Mouse (Mus musculus): ENCODE data around the gene Swi5.

Gene Swi5

DNA sequence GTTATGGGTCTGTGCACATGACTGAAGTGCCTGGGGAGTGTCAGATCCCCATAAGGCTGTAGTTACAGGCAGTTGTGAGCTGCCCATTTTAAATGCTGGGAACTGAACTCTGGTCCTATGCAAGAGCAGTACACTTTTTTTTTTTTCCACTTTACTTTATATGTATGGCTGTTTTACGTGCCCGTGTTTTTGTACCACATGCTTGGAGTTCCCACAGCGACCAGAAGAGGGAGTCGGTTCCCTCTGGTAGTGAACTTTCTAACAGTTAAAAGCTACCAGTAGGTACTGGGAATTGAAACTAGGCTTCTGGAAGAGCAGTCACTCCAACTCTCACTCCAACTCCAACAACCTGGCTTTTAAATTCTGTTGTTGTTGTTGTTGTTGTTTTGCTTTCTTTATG, 27.2 kb downstream of the Swi5 start:
- peak; percentile 85 for DNase-seq (ENCODE audit: low read depth)

DNA sequence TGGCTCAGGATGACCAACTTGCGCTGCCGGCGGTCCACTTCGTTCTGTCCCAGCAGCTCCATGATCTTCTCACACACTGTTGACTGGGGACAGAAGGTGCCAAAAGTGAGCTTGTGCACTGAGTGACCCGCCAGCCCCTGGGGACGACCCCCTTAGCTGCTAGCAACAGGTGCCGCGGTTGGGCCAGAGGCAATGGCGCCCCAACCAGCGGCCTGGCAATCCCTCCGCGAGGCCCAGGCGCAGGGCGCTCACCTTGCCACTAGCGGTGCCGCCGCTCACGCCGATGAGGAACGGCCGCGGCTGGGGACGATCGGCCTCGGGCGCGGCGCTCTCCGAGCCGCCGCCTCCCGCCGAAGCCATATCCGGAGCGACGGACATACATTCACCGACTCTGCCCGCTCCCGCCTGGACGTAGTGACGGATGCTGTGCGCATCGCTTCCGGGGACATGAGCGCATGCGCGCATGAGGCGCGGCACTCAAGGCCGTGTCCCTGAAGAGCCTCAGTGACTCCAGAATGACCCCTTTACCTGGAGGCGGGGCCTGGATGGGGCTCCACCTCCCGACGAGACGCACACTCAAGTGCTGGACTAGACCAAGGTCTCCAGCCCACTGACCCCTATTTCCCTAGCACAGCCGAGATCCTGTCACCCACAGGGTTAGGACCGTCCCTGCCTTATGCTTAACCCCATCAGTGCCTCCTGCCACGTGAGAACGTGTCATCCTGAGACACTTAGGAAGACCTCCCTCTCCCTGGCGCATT, 28.0 kb downstream of the Swi5 start, which contains the start of gene Uck1:
Gene Uck1 (minus strand): TSS at position 503 of the 761 bp plus-strand sequence.
- peak; percentile 88 for DNase-seq (ENCODE audit: low read depth)

DNA sequence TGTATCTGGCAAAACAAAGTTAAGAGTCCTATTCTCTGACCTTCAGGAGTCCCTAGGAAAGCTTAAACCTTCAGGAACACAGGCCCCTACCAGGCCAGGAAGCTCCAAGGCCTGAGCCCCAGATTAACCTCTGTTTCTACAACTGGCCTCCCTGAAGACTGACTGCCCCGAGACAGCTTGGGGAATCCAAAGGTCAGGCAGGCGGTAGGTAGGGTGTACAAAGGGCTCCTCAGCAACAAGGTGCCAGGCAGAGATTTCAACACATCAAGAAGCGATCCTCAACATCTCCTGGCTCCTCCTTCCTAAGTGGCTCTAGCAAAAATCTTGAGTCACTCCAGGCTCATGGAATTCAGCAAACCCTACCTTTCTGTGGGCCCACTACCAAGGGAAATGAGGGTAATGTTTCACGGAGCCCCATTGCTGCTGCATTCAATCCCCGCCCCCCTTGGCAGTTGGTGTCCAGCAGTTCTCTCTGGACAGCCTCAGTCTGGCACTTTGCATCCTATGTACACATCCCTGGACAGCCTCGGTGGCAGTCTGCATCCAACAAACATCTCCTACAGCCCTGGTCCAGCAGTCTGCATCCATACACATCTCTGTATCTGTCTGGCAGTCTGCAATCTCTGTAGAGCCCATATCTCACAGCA, 28.9 kb downstream of the Swi5 start:
- no peak for DNase-seq (ENCODE audit: low read depth)

DNA sequence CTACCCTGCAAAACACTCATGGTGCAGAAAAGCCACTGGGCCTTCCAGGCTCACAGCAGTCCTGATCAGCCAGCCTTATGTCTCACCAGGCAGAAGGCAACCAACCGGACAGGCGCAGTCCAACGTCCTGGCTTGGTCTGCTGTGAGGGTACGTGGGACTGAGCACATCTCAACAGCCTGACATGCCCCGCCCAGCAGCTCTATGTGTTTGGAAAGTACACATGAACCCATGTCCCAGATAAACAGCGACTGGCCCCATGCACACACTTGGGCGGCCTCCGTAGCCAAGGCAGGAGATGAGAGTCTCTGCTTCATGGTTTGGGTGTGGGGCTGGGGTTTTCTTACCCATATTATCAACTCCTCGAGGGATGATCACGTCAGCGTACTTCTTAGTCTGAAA, 31.6 kb downstream of the Swi5 start:
- no peak for DNase-seq (ENCODE audit: low read depth)

DNA sequence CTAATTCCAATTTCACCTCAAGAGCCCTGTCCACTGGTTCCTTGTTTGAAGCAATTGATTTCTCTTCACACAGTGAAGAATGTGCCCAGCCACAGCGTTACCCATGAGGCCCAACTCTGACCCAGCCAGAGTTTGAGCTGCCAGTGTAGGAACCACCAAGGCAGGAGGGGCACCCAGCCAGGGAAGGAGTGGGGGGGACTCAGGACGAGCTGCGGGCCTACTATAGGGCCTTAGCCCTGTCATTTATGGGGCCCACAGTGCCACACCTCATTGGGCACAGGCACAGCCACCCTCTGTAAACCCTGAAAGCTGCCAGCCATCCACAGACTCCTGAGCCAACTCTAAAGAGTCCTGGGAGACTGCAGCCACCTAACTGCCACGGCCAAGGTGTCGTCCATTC, 33.3 kb downstream of the Swi5 start:
- DNase-seq (ENCODE audit: low read depth), result no peak

DNA sequence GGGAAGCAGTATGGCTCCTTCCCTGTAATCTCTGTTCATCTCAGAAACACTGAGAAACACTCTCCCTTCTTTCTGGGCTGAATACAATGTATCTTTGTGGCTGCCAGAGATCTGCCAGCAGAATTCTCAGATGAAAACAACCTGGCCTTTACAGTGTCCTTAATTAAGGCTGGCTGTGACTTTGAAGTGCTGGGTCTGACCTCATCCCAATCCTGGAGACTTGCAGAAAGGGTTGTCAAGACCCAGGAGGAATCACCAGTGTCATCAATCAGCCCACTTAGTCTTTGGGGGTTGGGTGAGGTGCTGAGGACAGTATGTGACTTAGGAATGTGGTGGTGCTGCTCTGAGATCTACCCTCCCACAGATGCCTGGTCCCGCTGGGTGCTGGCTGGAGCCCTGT, 34.5 kb downstream of the Swi5 start:
- DNase-seq (ENCODE audit: low read depth), result no peak

DNA sequence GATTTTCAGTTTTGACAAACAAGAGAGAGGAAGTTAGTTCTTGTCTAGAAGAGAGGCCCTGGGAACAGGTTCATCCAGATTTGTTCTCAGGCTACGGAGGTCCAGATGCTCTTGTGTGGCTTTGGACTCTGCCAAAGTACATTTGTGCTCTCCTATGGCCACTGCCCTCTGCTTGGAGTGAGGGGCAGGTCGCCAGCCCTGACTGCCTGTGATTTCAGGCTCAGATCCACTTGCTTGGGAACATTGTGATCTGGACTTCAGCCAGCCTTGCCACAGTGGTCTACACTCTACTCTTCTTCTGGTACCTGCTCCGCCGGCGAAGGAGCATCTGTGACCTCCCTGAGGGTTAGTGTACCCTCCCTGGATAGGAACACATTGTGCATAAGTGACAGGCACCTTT, 35.2 kb downstream of the Swi5 start:
- DNase-seq (ENCODE audit: low read depth), result no peak

DNA sequence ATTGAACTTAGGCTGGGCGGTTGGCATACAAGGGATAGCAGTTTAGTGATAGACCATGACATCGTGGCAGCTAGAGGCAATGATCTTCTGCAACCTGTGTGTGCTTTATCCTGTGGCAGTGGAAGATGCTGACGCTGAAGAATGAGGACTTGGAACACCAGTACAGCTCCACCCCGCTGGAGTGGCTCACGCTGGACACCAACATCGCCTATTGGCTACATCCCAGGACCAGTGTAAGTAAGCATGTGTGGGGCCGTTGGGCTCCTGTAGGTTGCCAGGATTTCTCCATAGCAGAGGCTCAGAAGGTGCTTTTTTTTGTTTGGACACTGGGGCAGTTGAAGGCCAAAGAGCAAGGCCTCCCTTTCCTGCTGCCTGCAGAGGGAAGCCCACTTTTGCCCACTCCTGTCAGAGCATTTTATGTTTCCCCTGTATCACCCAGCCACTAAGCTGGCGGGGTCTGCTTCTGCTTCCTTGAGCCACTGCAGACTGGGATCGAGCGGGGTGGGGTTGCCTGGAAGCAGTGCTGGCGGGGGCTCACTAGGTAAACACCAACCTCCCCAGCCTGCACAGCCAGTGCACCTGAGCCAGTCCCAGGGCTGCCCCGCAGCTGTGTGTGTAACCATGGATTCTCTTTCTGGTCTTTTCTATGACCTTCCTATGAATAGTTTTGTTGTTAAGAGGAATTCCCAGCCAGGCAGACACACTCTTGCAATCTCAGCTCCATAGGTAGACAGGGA, 35.9 kb downstream of the Swi5 start:
- no peak for DNase-seq (ENCODE audit: low read depth)

DNA sequence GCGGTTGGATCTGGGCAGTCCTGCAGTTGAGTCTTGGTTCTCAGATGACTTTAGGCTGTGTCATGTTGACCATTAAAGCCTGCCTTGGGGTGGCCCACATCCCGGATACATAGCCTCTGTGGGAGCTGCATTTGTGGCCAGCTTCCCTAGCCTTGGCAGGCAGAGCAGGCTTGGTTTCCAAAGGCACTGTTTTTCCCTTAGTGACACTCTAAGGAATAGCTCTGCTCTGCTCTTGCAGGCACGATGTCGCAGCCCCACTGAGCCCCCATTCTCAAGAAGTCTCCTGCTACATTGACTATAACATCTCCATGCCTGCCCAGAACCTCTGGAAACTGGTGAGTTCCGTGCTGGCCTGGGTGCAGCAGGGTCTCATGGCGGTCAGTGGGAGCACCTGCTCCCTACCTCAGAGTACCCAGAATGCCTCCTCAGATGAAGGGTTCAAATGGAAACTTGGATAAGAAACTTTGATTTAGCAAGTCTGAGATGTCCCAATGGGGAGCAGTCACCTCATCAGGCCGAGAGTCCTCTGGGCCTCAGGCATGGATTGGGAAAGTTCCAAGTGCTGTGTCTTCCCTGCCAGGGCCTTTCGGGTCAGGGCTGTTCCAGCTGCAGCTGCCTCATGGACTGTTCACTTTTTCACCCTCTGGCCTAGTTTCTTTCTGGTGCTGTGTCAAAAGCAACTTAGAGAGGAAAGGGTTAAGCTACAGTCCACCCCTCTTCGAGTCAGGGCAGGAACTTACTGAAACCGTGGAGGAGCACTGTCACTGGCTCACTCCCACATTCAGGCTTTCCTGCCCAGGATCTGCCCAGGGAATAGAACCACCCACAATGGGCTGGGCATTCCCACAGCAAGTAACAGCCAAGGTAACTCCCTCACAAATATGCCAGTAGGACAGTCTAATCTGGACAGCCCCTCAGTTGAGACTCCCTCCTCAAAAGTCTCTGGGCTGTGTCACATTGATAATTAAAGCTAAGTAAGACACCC, 39.2 kb downstream of the Swi5 start:
- DNase-seq (ENCODE audit: low read depth), result no peak

DNA sequence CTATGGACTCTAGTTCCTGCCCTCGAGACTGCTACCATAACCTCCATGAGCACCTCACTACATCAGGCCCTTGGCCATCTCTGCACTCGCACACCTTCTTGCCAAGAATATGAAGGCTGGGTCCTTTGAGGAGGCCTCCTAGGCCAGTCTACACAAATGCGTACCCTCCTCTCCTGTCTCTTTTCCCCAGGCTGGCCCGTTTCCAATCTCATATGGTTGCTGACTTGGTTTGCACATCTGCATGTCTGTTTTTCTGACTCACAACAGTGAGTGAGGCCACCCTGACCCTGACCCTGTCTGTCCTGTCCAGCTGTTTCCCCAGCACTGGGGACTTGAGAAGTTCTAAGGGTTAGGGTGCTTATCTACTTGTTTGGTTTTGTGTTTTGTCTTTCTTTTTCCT, 41.1 kb downstream of the Swi5 start:
- no peak for DNase-seq (ENCODE audit: low read depth)

DNA sequence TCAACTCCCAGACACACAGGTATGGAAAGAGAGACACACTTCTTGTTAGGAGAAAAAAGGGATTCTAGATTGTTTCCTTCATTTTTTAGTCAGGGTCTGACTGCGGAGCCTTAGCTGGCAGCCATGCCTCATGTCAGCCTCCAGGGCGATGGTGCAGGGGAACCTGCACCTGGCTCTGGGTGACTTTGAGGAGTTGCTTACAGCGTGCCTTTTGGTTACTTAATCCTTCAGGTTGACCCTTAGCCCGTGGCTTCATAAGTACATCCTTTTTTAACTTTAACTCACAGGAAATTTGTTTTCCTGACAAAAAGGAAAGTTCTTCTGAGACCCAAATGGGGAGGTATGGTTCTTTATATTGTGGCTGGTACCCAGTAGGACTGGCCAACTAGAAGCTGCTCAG, 44.9 kb downstream of the Swi5 start:
- DNase-seq (ENCODE audit: low read depth), result no peak

DNA sequence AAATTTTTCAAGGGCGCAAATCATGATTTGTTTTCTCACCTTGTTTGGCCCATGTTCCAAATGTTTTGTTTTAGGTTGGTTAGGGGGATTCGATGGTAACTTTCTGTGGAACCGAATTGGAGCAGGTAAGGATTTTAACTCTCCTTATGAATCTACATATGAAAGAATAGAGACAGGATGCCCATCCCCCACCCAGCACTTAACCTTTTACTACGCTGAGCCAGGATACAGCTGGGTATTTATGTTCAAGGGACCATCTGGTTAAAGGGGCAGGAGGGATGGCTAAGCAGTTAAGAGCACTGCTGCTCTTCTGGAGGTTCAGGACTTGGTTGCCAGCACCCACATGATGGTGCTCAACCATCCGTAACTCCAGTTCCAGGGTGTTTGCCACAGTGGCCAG, 47.3 kb downstream of the Swi5 start:
- DNase-seq (ENCODE audit: low read depth), result no peak

DNA sequence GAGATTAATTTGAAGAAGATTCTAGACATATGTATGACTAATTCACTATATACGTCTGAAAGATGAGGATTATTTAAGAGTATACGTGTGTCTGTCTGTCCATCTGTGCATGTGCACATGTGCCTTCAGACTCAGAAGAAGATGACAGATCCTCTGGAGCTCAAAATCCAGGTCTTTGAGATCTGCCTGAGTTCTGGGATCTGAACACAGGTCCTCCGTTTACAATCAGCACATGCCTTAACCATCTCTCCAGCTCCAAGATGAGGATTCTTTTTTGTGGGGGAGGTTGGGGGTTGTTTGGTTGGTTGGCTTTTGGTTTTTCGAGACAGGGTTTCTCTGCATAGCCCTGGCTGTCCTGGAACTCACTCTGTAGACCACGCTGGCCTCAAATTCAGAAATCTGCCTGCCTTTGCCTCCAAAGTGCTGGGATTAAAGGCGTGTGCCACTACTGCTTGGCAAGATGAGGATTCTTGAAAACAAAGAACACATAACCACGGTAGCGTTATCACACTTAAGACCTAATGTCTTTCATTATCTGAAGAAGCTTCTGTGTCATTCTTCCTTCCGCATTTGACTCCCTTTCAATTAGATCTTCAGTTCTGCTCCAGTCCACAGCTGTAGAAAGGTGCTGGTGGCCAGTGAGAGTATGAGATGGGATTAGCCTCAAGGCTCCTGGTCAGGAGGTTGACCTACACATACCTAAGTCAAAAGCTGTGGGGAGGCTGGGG, 49.0 kb downstream of the Swi5 start:
- no peak for DNase-seq (ENCODE audit: low read depth)

DNA sequence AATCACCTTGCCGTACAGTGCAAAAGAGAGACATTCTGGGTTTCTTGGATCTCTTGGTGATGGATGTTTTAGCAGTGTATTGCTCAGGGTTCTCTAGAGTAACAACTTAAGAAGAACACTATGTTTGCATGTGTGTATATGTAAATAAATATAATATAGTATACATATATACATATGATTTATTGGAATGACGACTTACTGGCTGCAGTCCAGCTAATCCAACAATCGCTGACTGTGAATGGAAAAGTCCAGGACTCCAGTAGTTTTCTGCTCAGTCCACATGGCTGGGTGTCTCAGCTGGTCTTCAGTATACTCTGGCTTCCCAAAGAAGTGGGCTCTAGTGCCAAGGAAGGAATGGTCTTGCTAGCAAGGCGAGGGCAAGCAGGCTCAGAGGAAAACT, 50.3 kb downstream of the Swi5 start:
- DNase-seq (ENCODE audit: low read depth), result no peak

DNA sequence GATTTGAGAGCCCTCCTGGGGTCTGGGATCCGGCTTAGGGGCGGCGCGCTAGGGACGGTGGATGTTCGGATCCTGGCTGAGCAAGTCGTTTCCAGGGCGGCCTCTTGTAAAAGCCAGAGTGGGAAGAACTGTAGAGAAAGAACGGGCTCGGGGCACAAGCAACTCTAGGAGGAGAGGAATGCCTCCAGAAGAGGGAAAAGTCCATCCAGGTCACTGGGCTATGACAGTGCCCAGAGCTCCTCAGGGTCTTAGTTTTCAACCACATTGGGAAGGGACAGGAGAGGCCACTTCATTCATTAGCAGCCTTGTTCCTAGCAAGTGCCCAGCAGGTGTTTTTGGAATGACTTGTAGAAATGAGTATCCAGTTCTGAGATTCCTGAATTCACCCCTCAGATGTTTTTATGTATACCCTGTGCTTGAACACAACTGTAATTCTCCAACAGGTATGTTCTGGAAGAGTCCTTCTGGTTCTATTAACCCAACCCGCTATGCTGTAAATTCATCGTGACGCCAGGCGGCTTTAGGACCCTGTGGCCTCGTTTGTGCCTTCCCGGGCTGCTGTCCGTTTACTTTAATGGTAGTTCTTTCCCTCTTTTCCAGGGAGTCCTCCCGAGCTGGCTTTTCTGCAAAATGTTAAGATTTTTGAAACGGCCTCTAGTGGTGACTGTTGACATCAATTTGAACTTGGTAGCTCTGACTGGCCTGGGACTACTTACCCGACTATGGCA, 51.0 kb downstream of the Swi5 start:
- DNase-seq (ENCODE audit: low read depth), result peak; percentile 61

DNA sequence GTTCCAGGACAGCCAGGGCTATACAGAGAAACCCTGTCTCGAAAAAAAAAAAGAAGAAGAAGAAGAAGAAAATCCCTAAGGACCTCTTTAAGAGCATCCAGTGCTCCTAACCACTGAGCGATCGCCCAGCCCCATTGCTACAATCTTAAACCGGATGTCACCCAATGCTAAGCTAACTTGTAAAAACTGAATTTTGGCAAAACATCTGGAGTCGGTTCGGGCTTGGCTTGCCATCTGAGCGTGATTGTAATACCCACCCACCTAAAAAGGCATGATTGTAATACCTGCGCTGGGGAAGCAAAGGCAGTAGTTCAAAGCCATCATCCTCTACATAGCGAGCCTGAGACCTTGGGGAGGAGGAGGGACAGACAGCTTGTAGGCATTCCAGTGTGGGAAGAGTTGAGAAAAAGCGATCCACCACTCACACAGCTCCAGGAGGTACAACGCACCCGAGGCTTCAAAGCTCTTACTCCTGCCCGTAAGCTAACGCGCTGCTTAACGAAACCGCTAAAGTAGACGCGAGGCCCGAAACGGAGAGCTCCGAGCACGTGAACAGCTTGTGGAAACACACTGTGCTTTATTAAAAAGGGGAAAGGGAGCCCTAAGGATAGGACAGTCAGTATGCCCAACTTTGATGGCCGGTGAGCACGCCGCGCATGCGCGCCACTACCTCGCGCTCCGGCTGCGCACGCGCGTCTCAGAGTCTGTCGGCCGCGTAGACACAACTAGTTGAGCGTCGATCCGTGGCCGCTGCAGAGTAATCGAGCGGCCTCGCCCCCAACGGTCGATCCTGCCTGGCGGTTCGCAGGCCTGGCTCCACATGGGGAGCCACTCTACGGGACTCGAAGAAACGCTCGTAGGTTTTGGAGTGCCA, 51.8 kb downstream of the Swi5 start, which contains the start of gene Pomt1:
Gene Pomt1 (plus strand): TSS at position 705 of the 874 bp plus-strand sequence.
- DNase-seq (ENCODE audit: low read depth), result peak; percentile 87

DNA sequence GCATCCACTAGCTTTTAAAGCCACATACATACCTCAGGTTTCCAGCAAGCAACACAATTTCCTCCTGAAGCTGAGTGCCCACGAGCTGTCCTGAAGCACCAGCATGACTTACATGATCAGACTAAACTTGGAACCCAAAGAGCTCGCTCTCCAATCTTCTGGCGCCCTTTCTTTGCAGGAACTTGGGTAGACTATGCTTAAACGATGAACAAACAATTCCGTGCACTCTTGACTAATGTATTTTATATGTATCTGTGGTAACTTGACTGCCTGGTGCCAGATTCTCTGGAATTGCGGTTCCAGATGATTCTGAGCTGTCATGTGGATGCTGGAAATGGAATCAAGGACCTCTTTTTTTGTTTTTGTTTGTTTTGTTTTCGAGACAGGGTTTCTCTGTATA, 52.4 kb downstream of the Swi5 start:
- DNase-seq (ENCODE audit: low read depth), result no peak
